Mouse (Mus musculus) natural killer cell, adult 2 months (primary cell): Measurements from ENCODE around the gene Npas3.

ENCODE experiments used
- DNase-seq, 2 experiments: peaks; one replicate each; pipeline ENCODE4 v3.0.0; 2022; ENCODE audit warnings: low spot score in 2 of 2

Npas3 gene

DNA sequence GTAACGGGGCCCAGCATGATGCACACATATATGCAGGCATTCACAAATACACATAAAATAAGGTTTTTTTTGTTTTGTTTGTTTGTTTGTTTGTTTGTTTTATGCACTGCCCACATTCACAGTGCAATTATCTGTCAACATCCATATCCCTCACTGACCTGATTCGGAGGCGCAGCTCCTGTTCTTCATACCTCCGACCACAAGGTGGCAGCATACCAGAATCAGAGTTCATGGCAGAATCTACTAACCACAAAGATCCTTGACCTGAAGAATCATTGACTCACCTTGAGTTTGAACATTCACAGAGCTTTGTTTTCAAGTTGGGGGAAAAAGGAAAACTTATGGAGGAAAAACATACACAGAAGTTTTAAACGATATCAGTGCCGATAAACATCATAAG, 743.9 kb downstream of the Npas3 start:
- peak; percentile 9 to 30 for DNase-seq

DNA sequence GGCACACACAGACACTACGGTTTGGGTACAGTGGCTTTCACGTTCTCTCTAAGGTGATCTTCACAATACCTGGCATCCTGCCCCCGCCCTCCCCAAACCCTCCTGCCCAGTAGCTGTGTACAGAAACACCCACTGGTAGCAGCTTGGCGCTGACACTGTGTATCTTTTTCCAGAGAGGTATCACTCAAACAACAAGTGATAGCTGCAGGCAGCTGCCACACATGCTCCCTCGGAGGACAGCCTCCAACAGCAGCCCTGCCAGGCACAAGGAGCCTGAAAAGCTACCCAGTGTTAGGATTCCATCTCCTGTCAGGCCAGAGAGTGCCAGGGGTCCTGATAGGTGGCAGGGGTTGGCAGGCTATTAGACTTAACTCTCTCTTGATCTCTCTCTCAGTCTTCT, 747.2 kb downstream of the Npas3 start:
- no peak for DNase-seq

DNA sequence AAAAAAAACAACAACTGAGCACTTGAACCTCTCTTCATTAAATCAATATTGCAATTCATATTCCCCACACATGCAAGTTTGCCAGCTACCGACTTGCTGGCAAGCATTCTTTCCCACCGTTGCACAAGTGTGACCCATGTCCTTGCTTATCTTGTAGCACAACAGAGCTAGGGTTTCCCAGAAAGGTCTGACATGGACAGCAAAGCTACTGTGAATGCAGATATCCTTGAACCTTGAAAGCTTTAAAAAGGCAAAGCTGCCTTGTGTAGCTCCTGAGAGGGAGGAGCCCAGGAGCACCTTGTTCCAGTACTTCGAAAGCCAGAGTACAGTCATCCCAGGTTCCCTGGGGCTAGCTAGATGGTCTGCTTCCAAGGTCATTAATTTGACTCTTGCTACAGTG, 748.7 kb downstream of the Npas3 start:
- no peak for DNase-seq

DNA sequence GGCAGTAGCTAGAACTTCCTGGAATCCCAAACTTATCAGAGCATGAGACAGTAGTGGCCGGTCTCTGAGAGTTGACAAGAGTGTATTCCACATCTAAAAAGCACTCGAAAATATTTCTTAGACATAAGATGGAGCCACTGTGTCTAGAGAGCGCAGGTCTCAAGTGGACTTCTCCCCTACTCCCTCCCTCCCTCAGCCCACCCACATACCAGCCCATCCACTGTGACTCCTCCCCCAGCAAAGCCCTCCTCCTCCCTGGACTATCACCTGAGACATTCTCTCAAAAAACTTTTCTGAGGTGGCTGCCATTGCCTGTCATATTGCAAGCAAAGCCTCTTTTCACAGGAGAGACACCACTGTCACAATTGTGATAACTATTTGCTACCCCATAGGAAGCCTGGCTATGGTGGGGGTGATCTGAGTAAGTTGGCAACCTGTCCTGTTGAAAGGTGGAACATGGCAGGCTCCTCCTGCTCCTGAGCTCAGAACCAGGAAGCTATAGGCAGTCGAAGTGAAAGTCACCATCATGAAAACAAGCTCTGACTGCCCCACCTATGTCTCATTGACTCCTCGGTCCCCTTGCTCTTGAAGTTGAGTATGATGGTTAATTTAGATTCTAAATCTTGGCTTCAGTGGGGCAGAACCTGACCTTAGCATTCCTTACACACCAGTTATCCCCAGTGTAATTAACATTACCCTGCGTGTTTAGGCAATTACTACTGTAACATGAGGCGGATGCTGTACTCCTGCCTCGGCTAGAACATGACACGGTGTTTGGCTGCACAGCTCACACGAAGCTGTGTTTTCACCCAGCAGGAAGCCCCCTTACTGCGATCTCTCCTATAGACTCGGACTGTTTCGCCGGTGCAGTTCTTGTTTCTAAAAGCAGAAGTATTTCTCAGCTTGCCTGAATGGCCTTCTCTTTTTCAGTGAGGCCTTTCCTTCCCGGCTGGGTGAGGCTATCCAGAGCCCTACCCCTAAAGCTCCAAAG, 751.5 kb downstream of the Npas3 start:
- DNase-seq = no peak

DNA sequence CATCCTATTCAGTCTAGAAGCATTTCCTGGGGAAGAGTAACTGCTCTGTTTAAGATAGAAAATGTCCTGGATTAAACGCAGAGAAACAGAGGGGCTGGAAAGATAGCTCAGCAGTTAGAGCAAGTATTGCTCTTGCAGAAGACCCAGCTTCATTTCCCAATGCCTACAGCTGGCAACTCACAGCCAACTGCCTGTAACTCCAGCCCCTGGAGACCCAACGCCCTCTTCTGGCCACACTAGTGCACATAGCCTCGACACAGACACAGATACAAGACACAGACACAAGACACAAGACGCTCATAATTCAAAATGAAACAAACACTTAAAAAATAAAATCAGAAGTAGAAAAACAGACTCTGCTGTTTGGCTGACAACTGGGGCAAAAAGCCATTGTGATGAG, 754.0 kb downstream of the Npas3 start:
- no peak for DNase-seq

DNA sequence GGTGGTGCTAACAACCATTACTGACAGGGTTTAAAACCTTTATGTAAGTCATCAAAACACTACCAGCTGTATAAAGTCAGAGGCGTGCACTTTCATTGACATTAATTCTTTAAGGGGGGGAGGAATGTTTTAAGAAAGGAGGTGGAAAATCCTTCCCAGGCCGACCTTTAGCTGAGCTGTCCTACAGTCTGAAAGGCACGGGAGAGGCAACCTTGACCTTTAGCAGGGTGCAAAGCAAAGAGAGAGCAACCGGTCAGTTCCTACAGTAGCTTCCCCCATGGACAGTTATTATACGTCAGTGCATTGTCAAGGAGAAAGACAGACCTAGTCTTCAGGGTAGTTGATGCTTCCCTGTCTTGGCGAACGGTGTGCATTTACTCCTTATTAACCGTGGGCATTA, 756.1 kb downstream of the Npas3 start:
- no peak for DNase-seq

DNA sequence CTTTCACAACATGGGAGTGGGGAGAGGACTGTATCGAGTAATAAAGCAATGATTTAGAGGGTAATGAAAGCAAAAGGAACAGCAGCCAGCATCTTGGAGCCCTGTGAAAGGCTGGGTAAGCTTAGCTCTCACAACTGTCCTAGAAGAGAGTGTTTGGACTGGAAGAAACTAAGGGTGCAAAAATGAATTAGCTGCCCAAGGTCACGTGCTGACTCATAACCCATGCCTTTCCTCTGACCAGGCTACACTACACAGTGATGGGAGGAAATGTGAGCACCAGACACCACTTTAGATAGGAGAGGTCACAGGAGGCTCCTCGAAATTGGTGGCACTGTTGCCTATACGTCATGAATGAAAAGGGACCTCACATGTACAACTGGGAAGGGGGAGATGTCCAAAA, 757.1 kb downstream of the Npas3 start:
- no peak for DNase-seq

DNA sequence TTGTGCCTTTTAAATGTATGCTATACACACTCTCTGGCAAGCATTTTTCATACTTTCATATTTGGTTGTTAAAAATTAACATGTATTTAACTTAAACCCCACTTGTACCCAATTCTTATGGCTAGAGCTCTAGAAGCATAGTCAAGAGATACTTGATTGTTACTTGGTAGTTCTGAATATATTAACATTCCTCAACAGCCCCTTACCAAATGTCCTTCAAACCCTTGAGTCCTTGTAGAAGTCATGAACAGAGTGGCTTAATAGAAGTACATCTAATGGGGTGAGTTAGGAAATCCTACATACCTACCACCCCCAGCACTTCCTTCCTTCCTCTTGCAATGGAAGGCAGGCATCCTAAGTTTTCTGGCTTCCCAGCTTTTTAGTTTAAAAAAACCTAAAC, 766.8 kb downstream of the Npas3 start:
- DNase-seq = no peak

DNA sequence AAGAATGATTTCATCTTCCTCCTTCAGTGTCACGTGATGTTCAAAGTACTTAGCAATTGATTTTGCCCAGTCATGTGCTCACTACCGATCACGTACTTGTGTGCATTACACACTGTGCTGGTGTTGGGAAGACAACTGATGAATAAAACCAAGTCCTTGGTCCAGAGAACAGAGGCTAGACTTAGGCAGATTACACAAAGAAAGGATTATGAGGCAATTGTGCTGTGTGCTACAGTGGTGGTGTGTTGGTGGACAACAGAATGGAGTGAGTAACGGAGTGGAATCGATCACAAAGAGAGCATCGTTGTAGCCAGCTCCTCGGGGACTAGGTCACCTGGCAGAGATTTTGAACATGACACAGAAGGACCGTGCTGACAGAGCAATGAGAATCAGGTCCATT, 769.5 kb downstream of the Npas3 start:
- no peak for DNase-seq

DNA sequence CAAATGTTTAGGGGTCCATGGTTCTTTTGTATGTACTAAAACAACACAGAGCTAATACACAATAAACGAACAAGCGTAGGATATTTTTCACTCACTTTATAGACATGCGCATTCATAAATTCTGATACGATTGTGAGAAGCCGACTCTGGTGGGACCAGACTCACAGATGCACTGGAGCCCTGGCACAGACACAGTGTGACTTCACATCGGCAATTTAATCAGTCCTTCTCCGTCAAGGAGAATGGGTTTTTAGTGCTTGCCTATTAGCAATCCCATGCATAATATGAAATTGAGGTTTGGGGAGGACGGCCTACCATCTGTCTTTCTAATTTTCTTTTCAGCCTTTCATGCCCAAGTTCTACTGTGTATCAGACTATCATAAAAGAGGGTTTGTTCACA, 771.5 kb downstream of the Npas3 start:
- DNase-seq = no peak

DNA sequence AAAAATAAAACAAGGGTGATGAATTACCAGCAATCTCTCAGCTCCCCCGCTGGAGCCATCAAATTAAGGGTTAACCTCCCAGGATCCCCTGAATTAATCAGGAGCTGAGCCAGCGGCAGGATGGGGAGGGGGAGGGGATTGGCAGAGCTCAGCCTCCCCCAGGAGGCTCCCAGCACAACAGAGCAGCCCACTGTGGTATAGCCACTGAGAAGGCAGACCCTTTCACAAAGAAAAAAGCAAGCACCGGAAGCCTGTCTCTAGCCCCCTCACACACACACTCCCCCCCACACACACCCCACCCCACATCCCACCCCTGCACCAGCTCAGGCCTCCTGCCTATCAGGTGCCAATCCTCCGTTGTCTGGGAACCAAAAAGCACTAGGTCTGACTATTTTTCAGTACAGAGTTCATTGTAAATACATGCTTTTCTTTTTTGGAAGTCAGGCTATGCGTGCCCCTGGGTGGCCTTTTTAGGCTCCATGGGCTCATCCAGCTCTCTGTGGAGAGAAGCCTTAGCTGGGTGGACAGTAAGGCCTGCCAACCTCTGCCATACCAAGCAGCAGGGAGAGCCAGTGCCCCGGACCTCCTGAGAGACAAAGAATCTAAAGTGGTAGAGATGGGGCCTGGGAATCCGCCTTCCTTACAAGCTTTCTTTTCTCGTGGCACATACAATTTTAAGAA, 786.3 kb downstream of the Npas3 start:
- no peak for DNase-seq

DNA sequence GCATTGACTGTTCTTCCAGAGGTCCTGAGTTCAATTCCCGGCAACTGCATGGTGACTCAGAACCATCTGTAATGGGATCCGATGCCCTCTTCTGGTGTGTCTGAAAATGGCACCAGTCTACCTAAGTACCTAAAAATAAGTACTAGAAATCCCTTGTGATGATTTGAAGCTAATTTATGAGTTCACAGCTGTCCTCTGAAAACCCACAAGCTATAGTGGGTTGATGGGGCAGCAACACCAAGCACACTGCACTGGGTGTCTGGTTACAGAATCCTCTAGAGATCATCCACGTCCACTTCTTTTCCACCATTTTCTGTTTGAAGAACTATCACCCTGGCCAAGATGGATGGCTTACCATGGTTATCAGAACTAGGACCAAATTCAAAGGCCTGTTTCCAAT, 789.1 kb downstream of the Npas3 start:
- DNase-seq = no peak

DNA sequence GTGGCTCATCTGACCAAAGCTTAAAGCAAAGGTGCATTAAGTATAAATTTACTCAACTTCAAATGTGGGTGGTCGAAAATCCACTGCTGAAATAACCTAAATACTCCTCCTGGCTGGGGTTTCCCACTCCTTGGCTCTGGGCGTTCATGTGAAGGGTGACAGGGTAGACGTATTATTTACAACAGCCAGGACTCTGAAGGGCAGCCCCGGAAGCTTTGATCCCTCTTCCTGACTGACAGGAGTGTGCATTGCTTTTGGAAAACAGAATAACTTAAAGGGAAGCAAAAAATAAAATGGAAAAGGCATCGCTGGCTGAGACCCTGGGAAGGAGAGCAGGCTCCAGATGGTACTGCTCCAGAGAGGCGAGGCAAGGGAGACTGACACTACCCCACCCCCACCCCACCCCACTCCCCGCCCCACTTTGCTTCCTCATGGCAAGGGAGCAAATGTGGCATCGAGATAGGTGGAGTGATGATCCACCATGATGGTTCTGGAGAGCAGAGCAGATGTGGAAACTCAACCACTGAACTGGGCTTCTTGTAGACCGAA, 794.6 kb downstream of the Npas3 start:
- DNase-seq = no peak

DNA sequence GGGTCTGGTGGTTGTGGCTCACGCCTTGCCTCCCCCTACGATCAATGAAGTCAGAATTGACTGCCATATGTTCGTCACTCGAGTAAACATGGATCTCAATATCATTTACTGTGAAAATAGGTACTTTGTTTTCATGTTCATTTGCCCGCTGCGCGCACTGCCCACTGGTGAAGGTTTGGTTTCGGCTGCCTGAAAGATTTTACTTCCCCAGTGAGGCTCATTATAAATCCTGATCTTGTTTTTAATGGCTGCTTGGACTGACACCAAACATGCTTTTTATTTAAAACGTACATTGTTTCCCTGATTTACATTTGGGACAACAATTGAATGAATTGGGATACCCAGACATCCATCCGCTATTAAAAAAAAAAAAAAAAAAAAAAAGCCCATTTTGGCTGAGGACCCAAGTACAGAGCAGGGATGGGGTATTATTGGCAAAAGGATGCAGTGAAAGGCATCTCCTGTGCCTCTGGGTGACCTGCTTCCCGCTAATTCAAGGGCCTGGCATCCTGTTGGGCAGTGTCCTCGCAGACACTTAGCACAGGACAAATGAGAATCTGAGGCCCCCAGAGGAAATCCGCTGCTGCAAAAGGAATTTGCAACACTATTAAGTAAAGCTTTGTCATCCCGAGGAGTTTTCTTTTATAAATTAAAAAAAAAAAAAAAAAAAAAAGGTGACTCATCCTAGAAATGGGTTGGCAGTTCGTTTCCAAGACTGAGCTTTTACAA, 796.3 kb downstream of the Npas3 start:
- DNase-seq = no peak

DNA sequence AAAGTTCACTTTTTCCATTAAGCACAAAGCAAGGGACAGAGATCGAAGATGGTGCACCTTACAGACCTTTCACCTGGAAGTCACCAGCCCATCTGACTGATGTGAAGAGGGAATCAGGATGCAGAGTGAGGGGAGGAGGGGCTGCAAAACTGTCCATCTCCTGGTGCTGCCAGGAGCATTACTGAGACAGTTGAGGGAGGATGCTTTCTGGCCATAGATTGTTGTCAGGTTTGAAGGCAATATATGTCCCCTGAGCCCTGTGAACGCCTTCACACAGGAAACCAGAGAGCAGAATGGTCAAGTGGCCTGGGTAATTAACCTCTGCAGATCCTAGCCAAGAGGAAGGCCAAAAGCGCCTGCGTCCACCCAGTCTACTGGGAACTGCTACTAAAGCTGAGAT, 796.9 kb downstream of the Npas3 start:
- DNase-seq = no peak

DNA sequence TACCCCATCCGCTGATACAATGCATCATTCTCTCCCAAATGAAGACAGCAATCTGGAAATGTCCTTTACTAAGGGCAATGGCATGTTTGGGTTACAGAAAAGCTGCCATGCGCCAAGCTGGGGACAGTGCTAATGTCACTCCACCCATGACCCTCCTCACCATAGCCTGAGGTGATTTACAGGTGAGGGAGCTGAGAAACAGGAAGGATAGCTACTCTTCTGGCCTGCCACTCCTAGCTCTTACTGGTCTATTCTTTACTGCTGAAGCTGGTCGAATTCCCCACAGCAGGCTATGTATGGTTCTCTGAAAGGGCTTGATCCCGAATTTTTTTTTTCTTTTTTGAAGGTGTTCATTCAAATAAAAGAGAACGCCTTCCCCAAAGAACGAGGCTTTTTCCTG, 798.3 kb downstream of the Npas3 start:
- DNase-seq = no peak

DNA sequence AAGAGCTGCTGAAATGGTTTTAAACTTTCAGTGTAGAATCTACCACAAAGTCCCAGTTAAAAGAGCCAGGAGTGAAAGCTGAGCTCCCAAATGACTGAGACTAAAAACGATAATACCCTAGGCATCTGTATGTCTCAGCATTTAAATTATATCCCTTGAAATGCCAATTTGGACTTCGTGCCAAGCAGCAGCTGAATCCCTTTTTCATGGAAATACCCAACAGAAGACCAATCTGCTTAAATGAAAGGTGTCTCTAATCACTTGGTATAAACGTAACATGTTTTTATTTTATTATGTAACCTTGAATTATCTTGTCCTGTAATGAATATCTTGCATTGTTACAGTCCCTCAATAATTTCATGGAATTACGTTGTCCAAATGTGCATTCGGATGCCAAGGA, 799.6 kb downstream of the Npas3 start:
- no peak for DNase-seq

DNA sequence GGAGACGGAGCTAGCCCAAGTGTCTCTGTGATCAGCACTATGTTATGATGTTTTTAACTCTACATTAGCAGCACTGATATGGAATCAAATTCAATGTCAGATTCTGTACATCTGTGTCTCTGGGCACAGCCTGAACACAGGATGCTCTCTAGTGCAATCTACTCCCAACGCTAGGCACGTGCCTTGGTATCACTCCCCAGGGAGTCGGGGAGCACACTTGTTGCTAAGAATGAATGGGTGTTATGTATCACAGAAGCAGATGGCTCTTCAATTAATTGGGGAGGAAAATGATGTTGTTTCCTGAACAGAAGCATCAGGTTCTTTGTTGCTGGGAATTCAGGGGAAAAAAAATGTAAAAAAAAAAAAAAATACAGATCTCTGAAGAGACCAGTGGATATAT, 801.4 kb downstream of the Npas3 start:
- DNase-seq = no peak

DNA sequence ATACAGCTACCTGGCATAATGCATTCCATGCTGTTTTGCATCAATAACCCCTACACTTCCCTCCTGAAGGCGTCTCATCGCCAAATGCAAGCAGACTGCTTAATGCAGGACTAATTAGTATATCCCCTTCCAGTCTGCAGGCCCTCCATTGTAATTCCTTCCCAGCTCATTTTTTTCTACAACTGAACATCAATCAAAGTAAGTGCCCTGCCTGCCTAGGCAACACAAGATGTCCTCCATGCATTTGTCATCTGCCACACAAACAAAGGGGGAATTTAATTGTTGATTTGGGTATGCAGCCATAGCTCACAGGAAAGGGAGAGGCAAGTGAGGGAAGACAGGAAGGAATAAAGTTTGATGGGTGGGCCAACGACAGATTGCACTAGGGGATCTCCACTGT, 804.5 kb downstream of the Npas3 start:
- DNase-seq = no peak

DNA sequence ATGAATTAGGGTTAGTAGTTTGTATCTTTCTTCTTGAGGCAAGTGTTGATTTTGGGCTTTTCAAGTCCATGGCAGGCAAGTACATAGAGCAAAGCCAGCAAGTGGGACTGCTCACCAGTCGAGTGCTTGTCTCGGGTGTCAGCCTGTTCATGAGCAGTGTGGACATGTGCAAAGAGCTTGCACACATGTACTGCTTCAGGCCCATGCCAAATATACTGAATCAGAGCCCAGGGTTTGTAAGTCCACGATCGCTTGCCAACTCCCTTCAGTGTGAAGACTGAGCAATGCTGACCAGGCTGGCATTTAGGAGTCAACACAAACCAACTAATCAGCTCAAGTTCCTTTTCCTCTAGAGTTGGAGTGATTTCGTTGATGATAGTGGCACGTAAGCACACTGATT, 805.1 kb downstream of the Npas3 start:
- DNase-seq = no peak

DNA sequence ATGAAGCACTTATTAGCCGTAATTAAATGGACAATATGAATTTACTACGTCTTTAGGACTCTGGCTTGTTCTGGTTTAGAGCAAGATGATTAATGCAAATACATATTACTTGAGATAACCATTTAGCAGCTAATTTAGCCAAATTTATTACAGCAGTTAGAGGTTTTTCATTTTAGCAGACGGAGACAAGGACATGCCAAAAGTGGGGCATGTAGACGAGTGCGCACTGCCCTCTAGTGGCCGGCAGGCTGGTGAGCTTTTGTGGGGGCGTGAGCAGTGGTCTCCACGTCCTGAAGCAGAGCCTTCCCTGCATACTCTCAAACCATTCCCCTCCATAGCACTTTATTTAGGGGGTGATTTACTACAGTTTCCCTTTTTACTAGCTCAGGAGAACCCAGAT, 812.3 kb downstream of the Npas3 start:
- DNase-seq = no peak

DNA sequence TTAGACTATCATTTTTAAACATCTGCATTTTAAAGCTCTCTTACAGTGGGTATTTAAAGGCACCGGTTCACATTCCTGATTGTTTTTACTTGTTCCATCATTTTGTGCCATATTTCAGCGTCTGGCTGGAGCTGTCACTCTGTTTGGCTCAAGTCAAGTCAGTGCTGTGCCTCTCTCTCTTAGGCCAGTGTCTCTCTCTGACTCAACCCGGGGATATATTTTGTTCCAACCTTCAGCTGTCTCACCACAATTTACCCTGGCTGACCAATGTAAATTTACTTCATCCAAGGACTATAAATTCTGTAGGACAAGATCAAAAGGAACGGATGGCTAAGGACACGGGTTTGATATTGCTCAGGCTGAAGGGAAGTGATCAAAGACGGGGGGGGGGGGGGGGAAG, 812.7 kb downstream of the Npas3 start:
- DNase-seq = no peak
